Mouse (Mus musculus): ENCODE data around the gene Aph1b.
A peak's percentile ranks its signal among the peaks of the same experiment; 100 is the strongest.
"Not testable (repeated sequence)": the region's sequence is repeated elsewhere in the genome, so short reads cannot be mapped to it uniquely, and the experiment has no call there.

The Aph1b gene

DNA sequence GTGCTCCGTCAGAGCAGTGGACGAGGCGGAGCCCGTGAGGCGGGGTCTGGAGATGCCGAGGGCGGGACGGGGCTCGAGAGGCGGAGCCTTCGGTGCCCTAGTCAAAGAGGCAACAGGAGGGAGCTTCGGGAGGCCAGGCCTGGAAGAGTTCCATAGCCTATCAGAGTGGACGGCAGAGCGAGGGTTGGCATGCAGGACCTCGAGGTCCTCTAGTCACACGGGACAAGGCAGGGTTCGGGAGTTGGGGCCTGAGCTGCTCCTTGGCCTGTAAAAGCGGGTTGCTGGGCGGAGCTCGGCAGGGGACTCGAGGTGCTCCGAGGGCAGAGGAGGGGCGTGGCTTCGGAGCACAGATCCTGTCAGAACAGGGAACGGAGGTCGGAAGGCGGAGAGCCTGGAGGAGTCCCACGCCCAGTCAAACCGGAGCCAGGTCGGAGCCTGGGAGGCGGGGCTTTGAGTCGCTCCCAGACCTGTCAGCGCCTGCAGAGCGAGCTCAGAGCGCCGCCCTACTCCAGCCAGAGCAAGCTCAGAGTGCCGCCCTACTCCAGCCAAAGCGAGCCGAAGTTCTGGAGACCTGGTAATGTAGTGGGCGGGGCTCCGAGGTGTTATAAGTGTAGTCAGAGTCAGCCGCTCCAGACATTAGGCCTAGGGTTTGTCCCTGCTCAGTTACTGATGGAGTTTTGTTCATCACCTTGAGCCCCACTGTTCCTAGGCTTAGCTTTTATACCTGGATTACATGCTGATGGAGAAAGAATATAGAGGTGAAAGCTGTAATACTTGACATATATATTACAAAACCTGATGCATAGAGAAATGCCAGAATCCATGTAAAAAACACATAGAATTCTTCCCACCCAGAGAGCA is at the start of gene Aph1b:
Gene Aph1b, minus strand, starts transcription at position 27 of the 861 bp plus-strand sequence.
- DNase-seq (ENCODE audit: low spot score in 2 of 2): peak; percentile 95 to 96

DNA sequence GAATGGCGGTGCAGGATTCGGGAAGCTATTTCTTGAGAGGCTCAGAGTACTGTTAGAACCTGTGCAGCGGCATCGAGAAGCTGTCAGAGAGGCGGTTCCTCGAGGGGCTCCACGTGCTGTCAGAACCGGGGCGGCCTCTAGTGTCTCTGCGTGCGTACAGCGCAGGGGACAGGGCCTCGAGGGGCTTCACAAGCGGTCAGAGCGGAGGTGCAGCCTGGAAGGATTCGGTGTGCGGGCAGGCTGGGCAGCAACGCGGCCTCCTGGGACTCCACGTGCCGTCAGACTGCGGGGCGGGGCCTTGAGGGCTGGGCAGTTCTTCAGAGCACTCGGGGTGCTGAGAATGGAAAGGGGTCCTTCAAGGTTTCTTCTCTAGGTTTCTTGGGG is 39.8 kb upstream of the Aph1b start:
- DNase-seq (ENCODE audit: low spot score in 2 of 2): no peak

DNA sequence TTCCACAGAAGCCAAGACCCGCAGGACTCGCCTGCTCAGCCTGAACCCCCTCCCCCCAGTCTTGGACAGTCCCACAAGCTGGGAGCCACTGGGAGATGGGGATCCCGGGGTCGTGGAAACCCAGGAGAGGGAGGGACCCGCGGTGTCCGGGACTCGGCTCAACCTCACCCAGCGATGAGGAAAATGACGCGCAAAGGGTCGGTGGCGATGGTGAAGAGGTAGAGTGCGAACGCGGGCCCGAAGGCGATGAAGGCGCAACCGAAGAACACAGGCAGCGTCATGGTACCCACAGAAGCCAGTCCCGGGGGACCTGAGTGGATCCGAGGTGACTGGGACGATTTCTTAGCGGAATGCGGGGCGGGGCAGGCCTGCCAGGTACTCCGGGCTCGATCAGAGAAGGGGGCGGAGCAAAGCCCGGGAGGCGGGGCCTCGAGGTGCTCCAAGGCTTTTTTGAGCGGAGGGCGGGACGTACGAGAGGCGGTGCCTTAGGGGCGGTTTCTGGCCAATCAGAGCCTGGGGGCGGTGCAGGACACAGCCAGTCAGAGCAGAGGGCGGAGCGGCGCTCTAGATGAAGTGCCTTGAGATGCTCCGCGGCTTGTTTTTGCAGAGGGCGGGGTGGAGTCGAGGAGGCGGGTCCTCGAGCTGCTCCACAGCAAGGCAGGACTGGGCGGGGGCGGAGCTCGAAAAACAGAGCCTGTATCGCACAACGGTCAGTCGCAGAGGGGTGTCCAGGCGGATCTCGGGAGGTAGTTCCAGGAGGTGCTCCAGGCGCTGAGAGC is 39.2 kb upstream of the Aph1b start, which contains the start of gene Aph1c:
Gene Aph1c, minus strand, starts transcription at position 409 of the 779 bp plus-strand sequence.
- DNase-seq (ENCODE audit: low spot score in 2 of 2): peak; percentile 99

DNA sequence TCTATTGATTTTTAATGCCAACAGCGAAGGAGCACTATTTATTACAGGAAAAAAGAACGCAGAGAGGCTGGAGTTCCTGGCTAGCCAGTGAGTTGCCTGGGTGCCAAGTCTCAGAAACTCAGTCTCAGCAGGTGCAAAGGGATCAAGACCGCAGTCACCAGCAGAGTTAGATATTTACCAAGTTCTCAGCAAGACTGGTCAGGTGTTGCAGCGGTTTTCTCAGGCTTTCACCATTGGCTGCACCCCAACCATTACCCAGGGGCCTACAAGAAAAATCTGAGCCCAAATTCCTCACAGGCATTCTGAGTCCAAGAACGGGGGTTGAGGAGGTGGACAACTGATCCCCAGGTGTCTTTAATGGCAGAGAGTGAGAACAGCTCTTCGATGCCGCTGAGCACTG is 38.6 kb upstream of the Aph1b start:
- peak; percentile 25 to 43 for DNase-seq (ENCODE audit: low spot score in 2 of 2)

DNA sequence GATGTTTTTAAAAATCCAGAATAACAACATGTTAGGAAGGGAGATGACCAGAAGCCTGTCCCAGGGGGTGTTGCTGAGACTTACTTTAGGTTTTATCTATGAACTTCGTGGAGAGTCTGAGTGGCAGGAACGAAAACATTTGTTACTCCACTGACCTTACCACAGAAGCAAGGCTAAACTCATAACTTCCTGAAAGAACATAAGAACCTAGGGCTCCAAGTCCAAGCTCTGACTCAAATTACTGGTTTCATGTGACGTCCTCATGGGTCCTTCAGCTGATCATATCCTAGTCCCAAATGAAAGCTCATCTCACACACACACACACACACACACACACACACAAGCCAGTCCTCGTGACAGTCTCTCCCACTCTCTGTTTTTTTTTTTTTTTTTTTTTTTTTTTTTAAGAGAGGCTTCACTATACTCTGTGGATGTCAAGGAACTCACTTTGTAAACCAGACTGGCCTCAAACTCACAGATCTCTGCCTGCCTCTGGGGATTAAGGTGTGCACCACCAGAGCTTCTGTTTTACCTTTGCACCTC is 37.1 kb upstream of the Aph1b start:
- no peak for DNase-seq (ENCODE audit: low spot score in 2 of 2)

DNA sequence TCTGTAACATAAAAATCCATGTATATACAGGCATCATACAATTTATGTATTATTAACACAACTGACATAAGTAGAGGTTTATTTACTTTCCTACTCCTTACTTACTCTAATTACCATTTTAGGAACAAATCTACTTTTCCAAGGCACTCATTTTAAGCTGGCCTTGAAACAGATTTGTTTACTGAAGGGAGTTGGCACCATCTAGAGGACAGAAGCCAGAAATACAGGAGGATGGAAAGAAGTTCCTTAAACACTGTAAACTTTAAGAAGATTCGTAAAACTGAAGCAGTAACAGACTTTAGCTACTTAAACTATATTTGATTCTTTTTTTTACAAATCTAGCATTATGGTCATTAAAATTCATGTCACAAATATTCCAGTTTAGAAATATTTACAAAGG is 30.7 kb upstream of the Aph1b start:
- DNase-seq (ENCODE audit: low spot score in 2 of 2): peak in 1 of 2 experiments; percentile 49

DNA sequence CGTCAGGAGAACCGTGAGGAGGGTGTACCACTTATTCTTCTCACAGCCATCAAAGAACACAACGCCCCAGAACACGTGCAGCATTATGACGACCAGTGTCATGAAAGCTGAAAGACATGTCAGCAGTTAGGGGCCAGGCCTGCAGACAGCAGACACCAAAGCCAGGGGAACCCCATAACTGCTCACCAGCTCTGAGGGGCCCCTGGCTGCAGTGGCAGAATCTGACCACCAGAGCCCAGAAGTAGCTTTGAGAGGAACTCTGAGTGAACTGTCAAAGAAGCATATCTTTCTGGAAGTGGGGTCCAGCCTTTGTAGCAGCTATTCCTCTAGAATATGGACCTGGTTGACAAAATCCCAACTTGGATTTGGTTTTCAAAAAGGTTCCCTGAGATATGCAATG is 27.0 kb upstream of the Aph1b start:
- not testable (repeated sequence) for DNase-seq (ENCODE audit: low spot score in 2 of 2)

DNA sequence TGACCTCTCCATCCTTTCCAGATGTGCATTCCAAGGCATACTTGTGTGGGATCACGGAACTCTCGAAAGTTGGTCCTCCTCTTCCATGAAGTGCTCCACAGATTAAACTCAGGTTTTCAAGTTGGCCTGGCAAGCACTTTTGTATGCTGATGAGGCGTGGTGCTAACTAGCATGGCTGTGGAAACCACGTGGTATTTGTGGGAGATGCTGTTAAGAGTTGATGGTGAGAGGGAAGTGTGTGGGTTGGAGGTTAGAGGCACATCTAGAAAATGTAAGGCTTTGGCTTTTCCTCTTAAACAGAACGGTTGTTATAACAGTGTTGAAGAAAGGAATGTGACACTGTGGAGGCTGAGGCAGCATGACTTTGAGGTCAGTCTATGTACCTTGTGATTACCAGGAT is 25.7 kb upstream of the Aph1b start:
- DNase-seq (ENCODE audit: low spot score in 2 of 2): no peak

DNA sequence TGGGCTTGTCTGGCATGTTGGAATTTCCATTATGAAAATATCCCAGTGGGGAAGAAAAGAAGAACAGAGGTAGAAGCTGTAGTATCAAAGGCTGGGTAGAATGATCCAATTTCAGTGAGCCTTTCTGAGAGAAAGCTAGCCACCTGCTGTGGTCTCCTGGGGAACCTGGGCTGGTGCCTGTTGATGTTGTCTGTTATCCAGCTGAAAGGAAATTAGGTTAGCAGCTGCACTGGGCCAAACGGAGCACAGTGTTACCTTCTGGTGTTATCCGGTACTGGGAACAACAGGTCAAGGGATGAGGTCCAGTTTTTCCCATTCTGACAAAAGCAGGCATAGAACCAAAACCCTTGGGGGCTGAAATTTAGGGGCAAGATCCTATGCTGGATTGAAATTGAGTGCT is 18.1 kb upstream of the Aph1b start:
- no peak for DNase-seq (ENCODE audit: low spot score in 2 of 2)

DNA sequence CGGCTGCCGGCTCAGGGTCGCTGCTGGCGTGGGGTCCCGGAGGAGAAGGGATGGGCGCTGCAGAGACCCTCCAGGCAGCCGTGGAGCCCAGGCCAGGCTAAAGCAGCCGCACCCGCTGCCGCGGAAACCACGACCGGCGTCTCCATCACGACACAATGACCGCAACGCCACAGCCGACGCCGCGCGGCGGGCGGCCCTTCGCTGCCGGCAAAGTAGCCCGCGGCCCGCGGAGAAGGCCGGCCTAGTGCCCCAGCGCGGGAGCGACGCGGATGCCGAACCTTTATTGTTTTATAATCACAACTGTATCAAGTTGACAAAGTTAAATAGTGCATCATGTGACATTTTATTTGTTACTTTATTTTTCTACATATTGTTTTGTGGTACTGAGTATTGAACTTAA is 10.7 kb upstream of the Aph1b start:
- not testable (repeated sequence) for DNase-seq (ENCODE audit: low spot score in 2 of 2)

DNA sequence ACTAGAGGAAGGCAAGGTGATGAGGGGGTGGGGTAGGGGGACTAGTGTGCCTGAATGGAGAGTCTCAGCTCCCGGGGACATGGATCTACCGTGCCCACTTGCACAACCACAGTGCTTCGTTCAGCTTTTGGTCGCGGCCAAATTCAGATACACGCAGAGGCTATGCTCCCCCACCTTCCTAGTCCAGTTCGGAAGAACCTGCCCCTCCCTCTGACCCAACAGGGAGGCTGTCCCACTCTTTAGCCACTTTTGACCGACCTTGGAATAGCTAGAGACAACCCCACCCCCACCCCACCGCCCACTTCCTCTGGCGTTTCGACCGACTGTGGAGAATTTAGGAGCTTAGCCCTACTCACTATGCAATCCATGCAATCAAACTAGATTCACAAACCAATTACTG is 6.7 kb upstream of the Aph1b start:
- no peak for DNase-seq (ENCODE audit: low spot score in 2 of 2)

DNA sequence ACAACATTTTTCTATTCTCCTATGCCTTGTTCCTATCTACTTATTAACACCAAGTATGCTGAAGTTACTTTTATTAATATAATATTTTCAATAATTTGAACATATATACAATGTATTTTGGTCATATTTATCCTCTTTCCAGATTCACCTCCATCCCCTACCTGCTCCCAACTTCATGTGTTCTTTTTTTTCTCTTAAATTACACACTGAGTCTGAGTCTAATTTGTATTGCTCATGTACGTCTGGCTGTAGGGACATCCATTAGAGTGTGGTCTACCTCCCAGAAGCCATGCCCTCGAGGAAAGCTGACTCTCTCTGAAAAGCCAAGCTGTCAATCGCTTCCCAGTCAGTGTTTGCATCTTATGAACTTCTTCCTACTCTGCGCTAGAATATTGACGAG is 1.4 kb upstream of the Aph1b start, which contains the start of gene Gm10647:
Gene Gm10647, plus strand, starts transcription at position 301 of the 400 bp plus-strand sequence.
- no peak for DNase-seq (ENCODE audit: low spot score in 2 of 2)

DNA sequence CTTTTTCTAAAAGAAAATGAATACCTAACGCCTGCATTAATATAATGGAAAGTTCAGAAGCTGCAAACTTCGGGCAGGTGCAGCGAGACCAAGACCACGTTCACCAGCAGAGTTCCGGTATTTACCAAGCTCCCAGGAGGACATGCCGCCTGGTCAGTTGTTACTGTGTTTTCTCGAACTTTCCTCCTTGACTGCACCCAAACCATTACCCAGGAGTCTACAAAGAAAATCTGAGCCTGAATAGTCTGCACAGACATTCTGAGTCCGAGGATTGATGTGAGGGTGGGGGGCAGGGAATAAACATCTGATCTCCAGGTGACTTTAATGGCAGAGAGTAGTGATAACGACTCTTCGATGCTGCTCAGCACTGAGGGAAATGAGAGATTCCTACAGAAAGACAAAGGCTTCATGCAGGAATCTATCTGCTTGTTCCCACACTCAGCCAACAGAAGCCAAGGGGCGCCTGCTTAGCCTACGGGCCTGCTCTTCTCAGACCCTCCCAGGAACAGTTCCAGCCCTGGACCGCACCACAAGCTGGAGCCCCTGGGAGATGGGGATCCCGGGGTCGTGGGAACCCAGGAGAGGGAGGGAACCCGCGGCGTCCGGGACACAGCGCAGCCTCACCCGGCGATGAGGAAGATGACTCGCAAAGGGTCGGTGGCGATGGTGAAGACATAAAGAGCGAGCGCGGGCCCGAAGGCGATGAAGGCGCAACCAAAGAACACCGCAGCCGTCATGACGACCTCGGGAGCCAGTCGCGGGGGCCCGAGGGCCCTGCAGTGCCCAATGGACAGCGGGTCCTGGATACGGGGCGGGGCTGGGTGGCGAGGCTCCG is 444 bp downstream of the Aph1b start:
- DNase-seq (ENCODE audit: low spot score in 2 of 2): no peak

DNA sequence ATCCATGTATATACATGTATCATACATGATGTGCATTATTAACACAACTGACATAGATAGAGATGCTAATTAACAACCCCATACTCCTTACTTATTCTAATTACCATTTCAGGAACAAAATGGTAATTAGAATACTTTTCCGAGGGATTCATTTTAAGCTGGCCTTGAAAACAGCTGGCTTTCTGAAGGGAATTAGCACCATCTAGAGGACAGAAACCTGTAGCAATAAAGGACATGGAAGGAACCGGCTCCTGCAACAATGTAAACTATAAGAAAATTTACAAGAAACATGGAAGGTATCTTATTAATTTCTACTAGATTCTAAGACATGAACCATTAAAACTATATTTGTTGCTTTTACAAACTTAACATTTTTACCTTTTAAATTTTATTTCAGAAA is 7.5 kb downstream of the Aph1b start:
- DNase-seq (ENCODE audit: low spot score in 2 of 2): peak in 1 of 2 experiments; percentile 38

DNA sequence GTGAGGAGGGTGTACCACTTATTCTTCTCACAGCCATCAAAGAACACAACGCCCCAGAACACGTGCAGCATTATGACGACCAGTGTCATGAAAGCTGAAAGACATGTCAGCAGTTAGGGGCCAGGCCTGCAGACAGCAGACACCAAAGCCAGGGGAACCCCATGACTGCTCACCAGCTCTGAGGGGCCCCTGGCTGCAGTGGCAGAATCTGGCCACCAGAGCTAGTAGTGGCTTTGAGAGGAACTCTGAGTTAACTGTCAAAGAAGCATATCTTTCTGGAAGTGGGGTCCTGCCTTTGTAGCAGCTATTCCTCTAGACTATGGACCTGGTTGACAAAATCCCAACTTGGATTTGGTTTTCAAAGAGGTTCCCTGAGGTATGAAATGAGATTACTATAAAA is 10.7 kb downstream of the Aph1b start:
- DNase-seq (ENCODE audit: low spot score in 2 of 2): not testable (repeated sequence)

DNA sequence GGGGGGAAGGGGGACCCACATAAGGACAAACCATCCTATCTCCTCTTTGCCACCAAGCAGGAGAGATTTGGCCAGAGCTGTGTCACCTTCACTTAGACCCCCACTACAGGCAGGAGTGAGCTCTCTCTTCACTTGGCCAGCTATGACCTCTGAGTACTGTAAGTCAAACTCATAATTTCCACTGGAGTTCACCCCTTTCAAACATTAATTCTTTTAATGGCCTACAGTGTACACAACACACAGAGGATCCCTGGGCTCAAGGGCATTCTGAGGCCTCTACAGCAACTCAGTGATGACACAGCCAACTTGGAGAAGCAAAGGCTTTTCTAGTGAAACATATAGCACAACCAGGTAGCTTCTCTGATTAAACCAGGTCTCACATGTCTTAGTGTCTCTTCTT is 24.6 kb downstream of the Aph1b start:
- DNase-seq (ENCODE audit: low spot score in 2 of 2): no peak

DNA sequence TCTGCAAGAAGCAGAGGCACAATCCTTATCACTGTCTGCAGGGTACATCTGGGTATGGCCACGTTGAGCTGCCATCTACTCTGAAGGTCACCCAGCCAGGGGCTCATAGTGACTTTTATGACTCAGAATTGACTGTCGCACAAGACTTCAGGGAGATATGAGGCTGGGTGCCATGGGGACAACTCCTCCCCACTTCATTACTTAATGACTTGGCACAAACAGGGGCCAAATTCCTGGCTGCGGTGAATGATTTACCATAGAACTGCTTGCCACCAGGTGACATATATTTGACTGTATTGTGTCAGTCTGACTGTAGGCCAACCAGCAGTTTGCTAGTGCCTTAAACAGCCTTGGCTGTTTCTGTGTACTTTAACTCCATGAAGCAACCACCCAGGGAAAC is 26.0 kb downstream of the Aph1b start:
- no peak for DNase-seq (ENCODE audit: low spot score in 2 of 2)

DNA sequence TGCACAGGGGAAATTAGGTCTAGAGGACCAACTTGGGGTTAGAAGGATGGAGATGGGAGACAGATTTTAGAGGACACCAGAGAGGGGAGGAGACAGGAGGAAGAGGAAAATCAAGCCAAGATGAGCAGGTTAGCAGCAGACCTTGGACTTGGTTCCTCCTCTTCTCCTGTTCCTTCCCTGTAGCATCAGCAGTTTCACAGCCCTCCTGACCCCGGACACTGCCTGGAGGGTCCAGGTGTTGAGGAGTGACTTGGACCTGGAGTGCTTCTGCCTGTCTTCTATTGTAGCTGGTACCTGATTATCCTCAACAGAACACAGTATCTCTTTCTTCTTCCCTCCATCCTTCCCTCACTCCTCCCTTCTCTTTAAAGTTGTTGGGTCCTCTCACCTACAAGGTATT is 26.6 kb downstream of the Aph1b start:
- DNase-seq (ENCODE audit: low spot score in 2 of 2): no peak

DNA sequence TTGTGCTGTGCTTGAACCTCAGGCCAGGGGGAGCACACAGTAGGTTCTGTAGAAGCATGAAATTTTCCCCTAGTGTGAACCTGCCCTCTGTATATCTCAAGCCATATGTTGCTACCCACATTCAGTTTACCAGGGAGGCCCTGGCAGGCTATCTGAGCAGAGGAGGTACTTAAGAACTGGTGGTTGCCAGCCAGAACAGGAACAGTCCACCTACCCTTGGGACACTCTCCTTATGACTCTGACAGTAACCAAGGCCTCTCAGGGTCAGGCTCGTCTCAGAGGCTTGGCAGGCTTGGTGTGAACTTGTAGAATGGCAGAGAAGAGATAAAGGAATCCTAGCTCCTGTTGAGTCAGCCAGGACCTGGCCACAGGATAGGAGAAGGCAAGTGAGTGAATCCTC is 34.3 kb downstream of the Aph1b start:
- DNase-seq (ENCODE audit: low spot score in 2 of 2): no peak

DNA sequence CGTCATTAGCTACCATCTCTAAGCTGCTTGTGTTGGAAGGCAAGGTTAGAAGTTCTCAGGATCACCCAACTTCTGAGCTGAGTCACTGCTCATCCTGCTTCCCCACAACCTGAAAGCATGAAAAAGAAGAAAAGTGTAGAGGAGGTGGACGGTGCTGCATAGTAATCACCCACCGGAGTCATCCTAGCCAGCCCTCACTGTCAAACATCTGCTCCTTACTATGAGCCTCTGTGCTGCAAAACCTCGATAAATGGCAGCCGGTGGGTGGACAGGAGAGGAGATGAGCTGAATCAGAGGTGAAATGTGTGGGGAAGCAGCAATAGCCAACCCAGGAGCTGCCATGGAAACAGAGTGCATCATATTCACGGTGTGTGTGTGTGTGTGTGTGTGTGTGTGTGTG is 42.4 kb downstream of the Aph1b start:
- DNase-seq (ENCODE audit: low spot score in 2 of 2): peak; percentile 45 to 57

DNA sequence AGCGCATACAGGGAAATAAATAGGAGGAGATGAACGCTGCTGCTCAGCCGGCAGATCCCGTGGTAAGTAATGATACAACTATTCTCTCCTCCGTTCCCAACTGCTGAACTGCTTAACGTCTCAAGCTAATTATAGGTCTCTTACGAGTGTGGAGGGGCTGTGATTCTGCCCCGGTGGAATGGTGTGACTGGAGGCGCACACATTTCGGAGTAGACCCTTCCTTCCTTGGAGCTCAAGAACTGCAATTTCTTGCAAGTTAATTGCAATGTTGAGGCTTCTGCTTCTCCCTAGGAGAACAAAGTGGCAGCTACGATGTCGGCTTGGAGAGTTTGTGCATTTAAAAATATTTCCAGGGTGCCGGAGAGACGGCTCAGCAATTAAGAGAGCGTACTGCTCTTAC is 46.9 kb downstream of the Aph1b start:
- peak in 1 of 2 experiments; percentile 48 for DNase-seq (ENCODE audit: low spot score in 2 of 2)

DNA sequence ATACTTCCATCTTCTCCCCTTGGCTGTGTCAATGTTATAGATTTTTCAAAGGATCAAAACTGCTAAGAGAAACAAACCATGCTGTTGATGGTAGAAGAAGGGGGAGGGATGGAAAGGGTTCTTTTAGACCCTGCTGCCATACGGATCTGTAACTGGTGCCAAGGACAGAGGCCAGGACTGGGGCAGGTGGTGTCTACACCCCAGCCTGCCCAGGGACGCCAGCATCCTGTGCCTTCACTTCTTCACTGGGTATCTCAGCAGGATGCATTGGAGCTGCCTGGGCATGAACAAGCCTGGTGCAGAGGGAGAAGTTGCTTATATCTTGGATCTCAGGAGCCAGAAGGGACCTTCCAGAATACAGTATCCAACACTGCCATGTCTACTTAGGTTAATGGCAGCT is 50.8 kb downstream of the Aph1b start:
- no peak for DNase-seq (ENCODE audit: low spot score in 2 of 2)

Measured in right cerebral cortex, postnatal 10 days (tissue).